Mouse (Mus musculus) cortical plate, adult 2 months (tissue): Measurements from ENCODE around the gene Cracr2a.

Experiments
- CTCF ChIP-seq: fragments of 200-500 bp; IDR thresholded peaks from 2 replicates; pipeline ENCODE4 v1.5.1; 2011; ENCODE audit warnings: mild to moderate bottlenecking, control low read depth, low read length; ENCODE audit not compliant: insufficient read depth; ENCODE audit errors: extremely low read depth
- POLR2A ChIP-seq: fragments of 200-500 bp; IDR thresholded peaks from 2 replicates; pipeline ENCODE4 v1.6.1; 2011; ENCODE audit warnings: mild to moderate bottlenecking, low read length, control low read depth; ENCODE audit not compliant: insufficient read depth; ENCODE audit errors: extremely low read depth

GRCm38 (mm10) chr6:127701036-127701783 is 140.1 kb downstream of the Cracr2a start:
- TF ChIP-seq CTCF (no peak), POLR2A (no peak)
